Mouse (Mus musculus): ENCODE measurements at regions not wholly inside any gene's neighbourhood (a gene's known extent, or its start where the extent isn't known, plus 50 kb on each side); places are given as distances from the start of the nearest gene placed in this dataset.

DNA sequence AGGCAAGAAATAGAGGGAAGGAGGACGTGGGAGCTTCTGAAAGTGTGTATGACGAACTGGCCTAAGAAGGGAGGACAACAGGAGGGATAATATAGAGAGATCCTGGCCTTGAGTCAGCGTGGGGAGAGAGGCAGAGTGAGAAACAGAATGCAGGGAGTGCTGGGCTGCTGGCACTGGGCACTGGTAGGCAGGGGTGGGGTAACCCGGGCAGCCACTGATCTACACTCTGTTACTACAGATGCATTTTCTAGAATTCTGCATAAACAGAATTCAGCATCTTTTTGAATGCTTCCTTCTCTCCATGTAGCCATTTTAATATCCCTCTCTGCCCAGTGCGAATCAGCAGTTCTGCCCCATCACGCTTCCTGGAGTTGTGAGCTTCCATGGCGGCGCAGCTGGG is 84.5 kb upstream of the Ankrd55 start:
- no peaks in the 10 kb centered on the region for H3K4me1 ChIP-seq (ENCODE audit: control insufficient read depth, insufficient read depth, low read length)
- WGBS = 92% methylated on average over 8 of the region's 8 CpGs
- no peaks in the 10 kb centered on the region for H3K36me3 ChIP-seq (ENCODE audit: control insufficient read depth, insufficient read depth, low read length)
- no peak overlapping the region for H3K9ac ChIP-seq (ENCODE audit: low read depth, low read length)
- no peaks in the 10 kb centered on the region for H3K79me2 ChIP-seq (replicated peaks; ENCODE audit: control insufficient read depth, insufficient read depth, low read length)
- no peak overlapping the region for H3K4me3 ChIP-seq
- no peak for TF ChIP-seq POLR2A (IDR thresholded peaks at IDR 0.05; ENCODE audit: insufficient read depth, low read depth, low read length)
- TF ChIP-seq EP300 (IDR thresholded peaks at IDR 0.05; ENCODE audit: insufficient read depth, low read depth, low read length) = no peak
- no peak for TF ChIP-seq CTCF (IDR thresholded peaks at IDR 0.05)
- intact Hi-C loops (cut with DNase I) = no loop called here
- H3K27me3 ChIP-seq (ENCODE audit: control insufficient read depth, insufficient read depth, low read length) = no peaks in the 10 kb centered on the region
- DNase-seq = no peak
- H3K27ac ChIP-seq = no peak overlapping the region

DNA sequence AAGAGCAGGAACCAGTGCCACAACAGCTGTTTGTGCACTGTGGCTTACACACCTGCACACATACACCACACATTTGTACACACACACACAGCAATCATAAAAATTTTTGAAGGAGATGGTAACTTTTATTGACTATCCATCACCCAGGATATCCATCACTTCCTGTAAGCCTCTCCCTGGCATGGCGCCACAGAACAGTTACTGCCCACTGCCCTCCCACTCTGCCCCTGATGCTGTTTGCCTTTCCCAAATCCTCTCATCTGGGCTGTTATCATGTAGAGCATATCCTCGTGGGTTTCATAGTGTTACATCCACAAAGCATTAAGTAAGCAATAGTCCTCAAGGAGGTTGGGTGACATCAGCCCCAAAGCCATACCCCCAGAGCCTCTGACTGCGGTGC is 84.0 kb upstream of the Ankrd55 start:
- 54% methylated on average over 3 of the region's 3 CpGs for WGBS
- Histone ChIP-seq H3K79me2 (replicated peaks; ENCODE audit: control insufficient read depth, insufficient read depth, low read length) (no peaks in the 10 kb centered on the region), H3K36me3 (ENCODE audit: control insufficient read depth, insufficient read depth, low read length) (no peaks in the 10 kb centered on the region), H3K27me3 (ENCODE audit: control insufficient read depth, insufficient read depth, low read length) (no peaks in the 10 kb centered on the region), H3K4me3 (no peak overlapping the region), H3K27ac (no peak overlapping the region), H3K9ac (ENCODE audit: low read depth, low read length) (no peak overlapping the region), H3K4me1 (ENCODE audit: control insufficient read depth, insufficient read depth, low read length) (no peaks in the 10 kb centered on the region)
- no peak for DNase-seq
- intact Hi-C loops (cut with DNase I) = no loop called here
- TF ChIP-seq CTCF (IDR thresholded peaks at IDR 0.05) = no peak

GRCm38 (mm10) chr13:112204813-112205212 is 83.4 kb upstream of the Ankrd55 start:
- 73% methylated on average over 5 of the region's 5 CpGs for whole genome bisulfite sequencing
- H3K4me3 ChIP-seq = no peak overlapping the region
- intact Hi-C loops (cut with DNase I) = no loop called here

DNA sequence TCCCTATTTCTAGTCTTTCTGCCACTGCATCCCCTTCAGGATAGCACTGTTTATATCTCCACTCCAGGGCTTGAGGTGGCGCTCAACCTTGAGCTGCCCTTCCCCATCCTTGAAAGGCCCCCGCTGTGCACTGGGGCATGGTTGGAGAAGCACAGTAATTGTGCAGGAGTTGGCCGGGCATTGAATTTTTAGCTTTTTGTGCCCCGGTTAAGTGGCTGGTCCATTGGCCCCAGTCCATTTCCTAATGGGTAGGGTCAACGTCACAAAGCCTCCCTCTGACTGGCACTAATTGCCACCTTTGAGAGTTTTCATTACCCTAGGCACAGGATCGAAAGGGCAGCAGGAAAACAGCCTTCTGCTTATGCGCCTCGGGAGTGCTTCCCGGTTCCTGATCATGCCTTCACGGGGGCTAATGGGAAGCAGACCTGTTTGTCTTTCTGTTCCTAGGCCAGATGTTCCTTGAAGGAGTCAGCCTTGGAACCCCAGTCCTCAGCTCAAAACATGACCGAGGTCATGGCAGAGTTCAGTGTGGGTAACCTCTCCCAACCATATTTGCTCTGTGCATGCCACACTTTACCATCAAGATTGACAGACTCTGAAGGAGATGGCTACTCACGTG is 80.5 kb upstream of the Ankrd55 start:
- H3K9ac ChIP-seq (ENCODE audit: low read depth, low read length) = no peak overlapping the region
- H3K36me3 ChIP-seq (ENCODE audit: control insufficient read depth, insufficient read depth, low read length) = no peaks in the 10 kb centered on the region
- H3K4me3 ChIP-seq = no peak overlapping the region
- WGBS = 94% methylated on average over 12 of the region's 12 CpGs
- intact Hi-C loops (cut with DNase I) = no loop called here
- H3K79me2 ChIP-seq (replicated peaks; ENCODE audit: control insufficient read depth, insufficient read depth, low read length) = no peaks in the 10 kb centered on the region
- no peaks in the 10 kb centered on the region for H3K27me3 ChIP-seq (ENCODE audit: control insufficient read depth, insufficient read depth, low read length)
- no peak overlapping the region for H3K27ac ChIP-seq
- no peak for DNase-seq
- no peak for TF ChIP-seq EP300 (IDR thresholded peaks at IDR 0.05; ENCODE audit: insufficient read depth, low read depth, low read length)
- no peak for TF ChIP-seq POLR2A (IDR thresholded peaks at IDR 0.05; ENCODE audit: insufficient read depth, low read depth, low read length)
- TF ChIP-seq CTCF (IDR thresholded peaks at IDR 0.05) = no peak
- H3K4me1 ChIP-seq (ENCODE audit: control insufficient read depth, insufficient read depth, low read length) = no peaks in the 10 kb centered on the region

More at GRCm38 (mm10) chr13:112204813-112205212, 83.4 kb upstream of the Ankrd55 start:
- no peak overlapping the region for H3K9ac ChIP-seq (ENCODE audit: low read depth, low read length)
- no peaks in the 10 kb centered on the region for H3K27me3 ChIP-seq (ENCODE audit: control insufficient read depth, insufficient read depth, low read length)
- no peaks in the 10 kb centered on the region for H3K36me3 ChIP-seq (ENCODE audit: control insufficient read depth, insufficient read depth, low read length)
- TF ChIP-seq EP300 (IDR thresholded peaks at IDR 0.05; ENCODE audit: insufficient read depth, low read depth, low read length) (no peak), CTCF (IDR thresholded peaks at IDR 0.05) (no peak), POLR2A (IDR thresholded peaks at IDR 0.05; ENCODE audit: insufficient read depth, low read depth, low read length) (no peak)
- no peak for DNase-seq
- no peak overlapping the region for H3K27ac ChIP-seq
- no peaks in the 10 kb centered on the region for H3K4me1 ChIP-seq (ENCODE audit: control insufficient read depth, insufficient read depth, low read length)
- H3K79me2 ChIP-seq (replicated peaks; ENCODE audit: control insufficient read depth, insufficient read depth, low read length) = no peaks in the 10 kb centered on the region

DNA sequence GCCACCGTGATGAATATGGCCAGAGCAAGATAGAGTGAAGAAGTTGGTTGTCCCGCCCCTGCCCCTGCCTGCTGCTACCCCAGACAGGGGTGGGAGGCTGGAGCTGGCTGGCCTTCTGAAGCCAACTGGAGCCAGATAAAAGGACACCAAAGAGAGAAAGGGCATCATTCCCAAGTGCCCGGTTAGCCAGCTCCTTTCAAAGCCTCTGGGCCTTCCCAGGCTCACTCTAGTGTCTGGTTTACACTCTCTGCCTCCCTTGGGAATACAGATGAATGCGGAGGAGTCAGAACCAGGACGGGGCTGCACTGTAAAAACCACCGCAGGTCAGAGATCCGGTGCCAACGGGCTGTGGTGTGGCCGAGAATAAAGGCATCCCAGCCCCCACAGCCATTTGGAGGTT is 76.4 kb upstream of the Ankrd55 start:
- no peak for TF ChIP-seq EP300 (IDR thresholded peaks at IDR 0.05; ENCODE audit: insufficient read depth, low read depth, low read length)
- no peak for TF ChIP-seq POLR2A (IDR thresholded peaks at IDR 0.05; ENCODE audit: insufficient read depth, low read depth, low read length)
- TF ChIP-seq CTCF (IDR thresholded peaks at IDR 0.05) = no peak
- no peaks in the 10 kb centered on the region for H3K36me3 ChIP-seq (ENCODE audit: control insufficient read depth, insufficient read depth, low read length)
- H3K27ac ChIP-seq = no peak overlapping the region
- no peaks in the 10 kb centered on the region for H3K27me3 ChIP-seq (ENCODE audit: control insufficient read depth, insufficient read depth, low read length)
- H3K4me3 ChIP-seq = no peak overlapping the region
- intact Hi-C loops (cut with DNase I) = no loop called here
- no peaks in the 10 kb centered on the region for H3K4me1 ChIP-seq (ENCODE audit: control insufficient read depth, insufficient read depth, low read length)
- no peak for DNase-seq
- H3K9ac ChIP-seq (ENCODE audit: low read depth, low read length) = no peak overlapping the region
- no peaks in the 10 kb centered on the region for H3K79me2 ChIP-seq (replicated peaks; ENCODE audit: control insufficient read depth, insufficient read depth, low read length)
- 52% methylated on average over 9 of the region's 9 CpGs for WGBS

DNA sequence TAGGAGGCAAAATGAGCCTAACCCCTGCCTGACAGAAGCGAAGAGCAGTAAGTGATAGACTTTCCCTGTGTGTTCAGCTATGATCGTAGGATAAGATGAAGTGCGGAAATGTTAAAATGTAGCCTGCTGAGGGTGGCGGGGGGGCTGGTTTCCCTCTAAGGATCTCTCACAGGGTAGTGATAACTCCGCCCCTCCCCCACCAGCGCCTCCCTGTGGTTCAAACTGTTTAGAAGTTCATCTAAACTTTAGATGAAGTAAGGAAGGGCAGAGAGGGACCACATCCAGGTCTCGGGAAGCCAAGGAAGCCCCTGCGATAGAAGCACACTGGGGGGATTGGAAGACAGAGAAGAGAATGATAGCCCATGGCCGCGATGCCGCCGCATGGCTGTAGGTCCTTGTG is 75.9 kb upstream of the Ankrd55 start:
- 80% methylated on average over 12 of the region's 12 CpGs for WGBS
- Histone ChIP-seq H3K4me3 (no peak overlapping the region), H3K27me3 (ENCODE audit: control insufficient read depth, insufficient read depth, low read length) (no peaks in the 10 kb centered on the region), H3K4me1 (ENCODE audit: control insufficient read depth, insufficient read depth, low read length) (no peaks in the 10 kb centered on the region), H3K36me3 (ENCODE audit: control insufficient read depth, insufficient read depth, low read length) (no peaks in the 10 kb centered on the region), H3K27ac (no peak overlapping the region), H3K9ac (ENCODE audit: low read depth, low read length) (no peak overlapping the region), H3K79me2 (replicated peaks; ENCODE audit: control insufficient read depth, insufficient read depth, low read length) (no peaks in the 10 kb centered on the region)
- no peak for DNase-seq
- TF ChIP-seq CTCF (IDR thresholded peaks at IDR 0.05) = no peak
- no peak for TF ChIP-seq EP300 (IDR thresholded peaks at IDR 0.05; ENCODE audit: insufficient read depth, low read depth, low read length)
- intact Hi-C loops (cut with DNase I) = no loop called here

All from heart, adult 2 months (tissue).